Mouse (Mus musculus) liver, embryonic 14.5 days (tissue): ENCODE measurements around the gene Gfpt1.

Experiments used
- CTCF ChIP-seq: IDR thresholded peaks from 2 replicates; pipeline ENCODE4 v1.5.1; 2016; ENCODE audit warnings: antibody characterized with exemption, low read depth, control low read depth
- EP300 ChIP-seq: IDR thresholded peaks from 2 replicates; pipeline ENCODE4 v1.6.1; 2016; ENCODE audit warnings: antibody characterized with exemption, low read depth

DNA sequence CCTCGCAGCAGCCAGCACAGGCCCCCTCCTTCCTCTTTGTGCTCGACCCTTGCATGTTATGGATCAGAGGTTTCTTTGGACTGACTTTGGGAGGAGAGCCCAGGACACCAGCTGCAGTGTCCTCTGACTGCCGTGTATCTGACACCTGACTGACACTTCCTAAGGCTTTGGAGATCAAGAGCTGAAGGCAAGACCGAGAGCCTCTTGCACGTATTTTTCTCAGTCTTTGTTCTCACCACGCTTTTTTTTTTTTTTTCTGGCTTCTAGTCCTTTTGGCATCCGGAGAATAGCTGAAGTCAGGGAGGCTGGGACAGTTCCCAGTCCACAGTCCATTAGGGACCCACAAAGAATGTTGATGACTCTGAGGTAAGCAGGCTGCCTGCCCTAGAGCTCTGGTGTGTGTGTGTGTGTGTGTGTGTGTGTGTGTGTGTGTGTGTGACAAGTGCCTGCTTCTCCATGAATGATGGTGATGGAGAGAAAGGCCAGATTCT is 59.8 kb downstream of the Gfpt1 start:
- TF ChIP-seq CTCF: no peak
- no peak for TF ChIP-seq EP300
